Mouse (Mus musculus): ENCODE data around the gene Neurl1a. TPM values are rescaled to one million over a fixed set of nuclear protein-coding genes. Genes with fewer than 3 reads are reported as not detected.

Neurl1a gene
- polyA plus RNA-seq, 1 experiment from 2014 or later: 0.70 TPM

- no peak for DNase-seq (ENCODE audit: low spot score)
Measured at GRCm38 (mm10) chr19:47211609-47212312, 33.1 kb downstream of the Neurl1a start.

- DNase-seq (ENCODE audit: low spot score): no peak
Measured at GRCm38 (mm10) chr19:47212401-47212800, 33.8 kb downstream of the Neurl1a start.

- DNase-seq (ENCODE audit: low spot score): no peak
Measured at GRCm38 (mm10) chr19:47213470-47213869, 34.9 kb downstream of the Neurl1a start.

- no peak for DNase-seq (ENCODE audit: low spot score)
Measured at GRCm38 (mm10) chr19:47216766-47217165, 38.1 kb downstream of the Neurl1a start.

GRCm38 (mm10) chr19:47219622-47220021 is 41.0 kb downstream of the Neurl1a start:
- no peak for DNase-seq (ENCODE audit: low spot score)

- no peak for DNase-seq (ENCODE audit: low spot score)
Measured at GRCm38 (mm10) chr19:47220232-47220631, 41.6 kb downstream of the Neurl1a start.

- DNase-seq (ENCODE audit: low spot score): no peak
Measured at GRCm38 (mm10) chr19:47221006-47221405, 42.4 kb downstream of the Neurl1a start.

GRCm38 (mm10) chr19:47221500-47222153 is 43.0 kb downstream of the Neurl1a start:
- no peak for DNase-seq (ENCODE audit: low spot score)

- DNase-seq (ENCODE audit: low spot score): no peak
Measured at GRCm38 (mm10) chr19:47222154-47222840, 43.7 kb downstream of the Neurl1a start.

GRCm38 (mm10) chr19:47222841-47223557 is 44.4 kb downstream of the Neurl1a start:
- no peak for DNase-seq (ENCODE audit: low spot score)

GRCm38 (mm10) chr19:47224743-47225142 is 46.1 kb downstream of the Neurl1a start:
- DNase-seq (ENCODE audit: low spot score): no peak

GRCm38 (mm10) chr19:47225791-47226190 is 47.2 kb downstream of the Neurl1a start:
- DNase-seq (ENCODE audit: low spot score): no peak

GRCm38 (mm10) chr19:47228725-47229252 is 50.2 kb downstream of the Neurl1a start:
- no peak for DNase-seq (ENCODE audit: low spot score)

- no peak for DNase-seq (ENCODE audit: low spot score)
Measured at GRCm38 (mm10) chr19:47229461-47229860, 50.8 kb downstream of the Neurl1a start.

GRCm38 (mm10) chr19:47230082-47230481 is 51.5 kb downstream of the Neurl1a start:
- DNase-seq (ENCODE audit: low spot score): no peak

- no peak for DNase-seq (ENCODE audit: low spot score)
Measured at GRCm38 (mm10) chr19:47230682-47231081, 52.1 kb downstream of the Neurl1a start.

- DNase-seq (ENCODE audit: low spot score): no peak
Measured at GRCm38 (mm10) chr19:47231389-47231788, 52.8 kb downstream of the Neurl1a start.

- DNase-seq (ENCODE audit: low spot score): no peak
Measured at GRCm38 (mm10) chr19:47232077-47232865, 53.7 kb downstream of the Neurl1a start.

- DNase-seq (ENCODE audit: low spot score): no peak
Measured at GRCm38 (mm10) chr19:47233087-47233486, 54.5 kb downstream of the Neurl1a start.

- no peak for DNase-seq (ENCODE audit: low spot score)
Measured at GRCm38 (mm10) chr19:47240076-47240475, 61.5 kb downstream of the Neurl1a start.

GRCm38 (mm10) chr19:47240957-47241356 is 62.3 kb downstream of the Neurl1a start:
- no peak for DNase-seq (ENCODE audit: low spot score)

Data from thymus, postnatal 0 days (tissue).